Mouse (Mus musculus) kidney, embryonic 16.5 days (tissue): ENCODE measurements at regions not wholly inside any gene's neighbourhood (a gene's known extent, or its start where the extent isn't known, plus 50 kb on each side); places are given as distances from the start of the nearest gene placed in this dataset.
A peak's percentile ranks its signal among the peaks of the same experiment; 100 is the strongest.

Experiments used
- ATAC-seq: fragments of 200-750 bp; cut with Nextera tagmentation; 2 replicates; pipeline ENCODE4 v1.8.0; 2017; ENCODE audit warnings: moderate TSS enrichment; ENCODE audit not compliant: low FRiP score, low TSS enrichment
- H3K27ac ChIP-seq: fragments of 300-500 bp; sonication (generic); 2 replicates; pipeline ENCODE4 v1.5.1; 2014; ENCODE audit warnings: low read length
- H3K27me3 ChIP-seq: fragments of 300-500 bp; sonication (generic); 2 replicates; pipeline ENCODE4 v1.6.1; 2014; ENCODE audit warnings: low read length, control low read depth, mixed read lengths; ENCODE audit not compliant: insufficient read depth
- H3K36me3 ChIP-seq: fragments of 300-500 bp; sonication (generic); 2 replicates; pipeline ENCODE4 v1.6.1; 2014; ENCODE audit warnings: low read length, control low read depth, mixed read lengths; ENCODE audit not compliant: insufficient read depth
- H3K4me1 ChIP-seq: fragments of 300-500 bp; sonication (generic); 2 replicates; pipeline ENCODE4 v1.6.1; 2014; ENCODE audit warnings: low read length, control low read depth, mixed read lengths; ENCODE audit not compliant: insufficient read depth
- H3K4me2 ChIP-seq: fragments of 300-500 bp; sonication (generic); replicated peaks from 2 replicates; pipeline ENCODE4 v1.6.1; 2014; ENCODE audit warnings: low read depth, low read length
- H3K4me3 ChIP-seq: fragments of 300-500 bp; sonication (generic); 2 replicates; pipeline ENCODE4 v1.5.1; 2014; ENCODE audit warnings: mild to moderate bottlenecking, low read length
- H3K9ac ChIP-seq: fragments of 300-500 bp; sonication (generic); replicated peaks from 2 replicates; pipeline ENCODE4 v1.6.1; 2014; ENCODE audit warnings: low read length
- H3K9me3 ChIP-seq: fragments of 300-500 bp; sonication (generic); 2 replicates; pipeline ENCODE4 v1.6.1; 2016; ENCODE audit warnings: low read length, control low read depth
- WGBS: fragments of 180-500 bp; shearing (Covaris S2); extraction: QIAGEN DNeasy Blood & Tissue Kit; methylation state at CpG from one replicate; pipeline ENCODE4 v1.1.7; 2014; 5-methylcytosine and 5-hydroxymethylcytosine counted together

GRCm38 (mm10) chr10:19094297-19094696 is 78.8 kb upstream of the Tnfaip3 start:
- no peaks in the 10 kb centered on the region for H3K4me1 ChIP-seq
- no peaks in the 10 kb centered on the region for H3K9me3 ChIP-seq
- H3K4me3 ChIP-seq = no peak overlapping the region
- no peak overlapping the region for H3K9ac ChIP-seq
- H3K27me3 ChIP-seq = no peaks in the 10 kb centered on the region
- no peak overlapping the region for H3K4me2 ChIP-seq
- no peaks in the 10 kb centered on the region for H3K36me3 ChIP-seq
- WGBS = 61% methylated on average over 8 of the region's 8 CpGs
- no peak overlapping the region for H3K27ac ChIP-seq
- ATAC-seq = no peak

- Histone ChIP-seq H3K9me3 (no peaks in the 10 kb centered on the region), H3K4me2 (no peak overlapping the region), H3K9ac (no peak overlapping the region), H3K27me3 (no peaks in the 10 kb centered on the region), H3K4me3 (no peak overlapping the region), H3K36me3 (no peaks in the 10 kb centered on the region), H3K4me1 (no peaks in the 10 kb centered on the region), H3K27ac (no peak overlapping the region)
- WGBS = 74% methylated on average over 3 of the region's 3 CpGs
- ATAC-seq = no peak
These were observed 78.2 kb upstream of the Tnfaip3 start for GRCm38 (mm10) chr10:19093689-19094088.

GRCm38 (mm10) chr10:19091949-19092348 is 76.5 kb upstream of the Tnfaip3 start:
- Histone ChIP-seq H3K4me2 (no peak overlapping the region), H3K4me1 (no peaks in the 10 kb centered on the region), H3K27ac (no peak overlapping the region), H3K9me3 (no peaks in the 10 kb centered on the region), H3K9ac (no peak overlapping the region), H3K36me3 (no peaks in the 10 kb centered on the region), H3K27me3 (no peaks in the 10 kb centered on the region), H3K4me3 (no peak overlapping the region)
- WGBS = 90% methylated on average over 3 of the region's 3 CpGs
- no peak for ATAC-seq

GRCm38 (mm10) chr10:19091110-19091509 is 75.7 kb upstream of the Tnfaip3 start:
- peak; percentile 51; the same call in 1 of the 2 replicates for ATAC-seq
- 27% methylated on average over 3 of the region's 3 CpGs for WGBS

GRCm38 (mm10) chr10:19086995-19087394 is 71.5 kb upstream of the Tnfaip3 start:
- 81% methylated on average over 1 of the region's 1 CpGs for WGBS
- H3K27ac ChIP-seq = no peak overlapping the region
- no peak for ATAC-seq
- no peak overlapping the region for H3K4me2 ChIP-seq
- no peaks in the 10 kb centered on the region for H3K27me3 ChIP-seq
- no peaks in the 10 kb centered on the region for H3K4me1 ChIP-seq
- H3K36me3 ChIP-seq = no peaks in the 10 kb centered on the region
- no peak overlapping the region for H3K9ac ChIP-seq
- no peak overlapping the region for H3K4me3 ChIP-seq
- no peaks in the 10 kb centered on the region for H3K9me3 ChIP-seq

More at GRCm38 (mm10) chr10:19091110-19091509, 75.7 kb upstream of the Tnfaip3 start:
- no peak overlapping the region for H3K4me2 ChIP-seq
- no peaks in the 10 kb centered on the region for H3K9me3 ChIP-seq
- no peak overlapping the region for H3K4me3 ChIP-seq
- H3K4me1 ChIP-seq = no peaks in the 10 kb centered on the region
- no peak overlapping the region for H3K9ac ChIP-seq
- H3K27ac ChIP-seq = no peak overlapping the region
- no peaks in the 10 kb centered on the region for H3K36me3 ChIP-seq
- no peaks in the 10 kb centered on the region for H3K27me3 ChIP-seq

GRCm38 (mm10) chr10:19082136-19082535 is 66.7 kb upstream of the Tnfaip3 start:
- Histone ChIP-seq H3K36me3 (no peaks in the 10 kb centered on the region), H3K9me3 (no peaks in the 10 kb centered on the region), H3K9ac (no peak overlapping the region), H3K27me3 (no peaks in the 10 kb centered on the region), H3K4me1 (no peaks in the 10 kb centered on the region), H3K27ac (no peak overlapping the region), H3K4me3 (no peak overlapping the region), H3K4me2 (no peak overlapping the region)
- WGBS = 79% methylated on average over 4 of the region's 4 CpGs
- ATAC-seq = no peak

GRCm38 (mm10) chr10:19078047-19078446 is 62.6 kb upstream of the Tnfaip3 start:
- Histone ChIP-seq H3K4me2 (no peak overlapping the region), H3K36me3 (no peaks in the 10 kb centered on the region), H3K27me3 (no peaks in the 10 kb centered on the region), H3K27ac (no peak overlapping the region), H3K4me3 (no peak overlapping the region), H3K9ac (no peak overlapping the region), H3K4me1 (no peaks in the 10 kb centered on the region), H3K9me3 (no peaks in the 10 kb centered on the region)
- 74% methylated on average over 4 of the region's 4 CpGs for WGBS
- ATAC-seq = no peak

- no peaks in the 10 kb centered on the region for H3K27me3 ChIP-seq
- H3K4me3 ChIP-seq = no peak overlapping the region
- no peaks in the 10 kb centered on the region for H3K36me3 ChIP-seq
- WGBS = 80% methylated on average over 5 of the region's 5 CpGs
- H3K4me1 ChIP-seq = no peaks in the 10 kb centered on the region
- no peak for ATAC-seq
- H3K27ac ChIP-seq = no peak overlapping the region
- H3K4me2 ChIP-seq = no peak overlapping the region
- no peaks in the 10 kb centered on the region for H3K9me3 ChIP-seq
- H3K9ac ChIP-seq = no peak overlapping the region
These were observed 52.9 kb upstream of the Tnfaip3 start for GRCm38 (mm10) chr10:19068377-19068776.

- Histone ChIP-seq H3K9ac (no peak overlapping the region), H3K27me3 (no peaks in the 10 kb centered on the region), H3K9me3 (no peaks in the 10 kb centered on the region), H3K4me1 (no peaks in the 10 kb centered on the region), H3K27ac (no peak overlapping the region), H3K4me2 (no peak overlapping the region), H3K36me3 (no peaks in the 10 kb centered on the region), H3K4me3 (no peak overlapping the region)
- WGBS = 82% methylated on average over 3 of the region's 3 CpGs
- no peak for ATAC-seq
These were observed 52.2 kb upstream of the Tnfaip3 start for GRCm38 (mm10) chr10:19067623-19068022.

GRCm38 (mm10) chr10:19066821-19067350 is 51.4 kb upstream of the Tnfaip3 start:
- H3K4me1 ChIP-seq = no peaks in the 10 kb centered on the region
- no peak overlapping the region for H3K27ac ChIP-seq
- 89% methylated on average over 5 of the region's 5 CpGs for WGBS
- H3K36me3 ChIP-seq = no peaks in the 10 kb centered on the region
- no peaks in the 10 kb centered on the region for H3K27me3 ChIP-seq
- no peak overlapping the region for H3K4me3 ChIP-seq
- no peak for ATAC-seq
- H3K9me3 ChIP-seq = no peaks in the 10 kb centered on the region
- no peak overlapping the region for H3K9ac ChIP-seq
- no peak overlapping the region for H3K4me2 ChIP-seq
